Mouse (Mus musculus) monocyte, adult 59 days (primary cell): ENCODE measurements around the gene Olfr1115. TPM values are rescaled to one million over a fixed set of nuclear protein-coding genes. Genes with fewer than 3 reads are reported as not detected.

ENCODE experiments used
- total RNA-seq, 2 experiments: library from RNA; stranded (reverse); gene quantifications; one replicate each; pipeline ENCODE4 v1.2.4; 2023

Gene Olfr1115
- total RNA-seq: not detected

DNA sequence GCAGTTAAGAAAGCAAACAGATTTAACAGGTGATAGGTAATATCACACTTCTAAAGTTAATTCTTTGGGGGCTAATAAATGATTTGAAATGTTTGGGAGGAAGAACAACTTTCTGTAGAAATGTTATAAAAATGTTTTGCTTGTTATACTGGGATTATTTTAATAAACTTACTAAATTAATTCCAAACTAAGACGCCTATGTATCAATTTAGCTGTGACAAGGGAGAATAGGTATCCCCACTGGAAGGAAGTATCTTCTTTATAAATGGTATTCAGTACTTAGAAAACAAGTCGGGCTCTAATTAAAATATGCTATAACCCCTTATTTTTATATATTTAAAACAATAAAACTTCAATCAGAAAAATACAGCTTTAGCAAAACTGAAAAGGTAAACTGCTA is at the start of gene Olfr1115:
TSS of gene Olfr1115 (plus strand) at position 301 of the 400 bp plus-strand sequence.

DNA sequence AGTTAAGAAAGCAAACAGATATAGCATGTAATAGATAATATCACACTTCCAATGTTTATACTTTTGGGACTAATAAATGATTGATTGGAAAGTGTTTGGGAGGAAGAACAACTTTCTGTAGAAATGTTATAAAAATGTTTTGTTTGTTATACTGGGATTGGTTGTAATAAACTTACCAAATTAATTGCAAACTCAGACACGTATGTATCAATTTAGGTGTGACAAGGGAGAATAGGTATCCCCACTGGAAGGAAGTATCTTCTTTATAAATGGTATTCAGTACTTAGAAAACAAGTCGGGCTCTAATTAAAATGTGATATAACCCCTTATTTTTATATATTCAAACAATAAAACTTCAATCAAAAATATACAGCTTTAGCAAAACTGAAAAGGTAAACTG is 39.1 kb upstream of the Olfr1115 start, which contains the start of gene Olfr1113:
TSS of gene Olfr1113 (plus strand) at position 301 of the 400 bp plus-strand sequence.

DNA sequence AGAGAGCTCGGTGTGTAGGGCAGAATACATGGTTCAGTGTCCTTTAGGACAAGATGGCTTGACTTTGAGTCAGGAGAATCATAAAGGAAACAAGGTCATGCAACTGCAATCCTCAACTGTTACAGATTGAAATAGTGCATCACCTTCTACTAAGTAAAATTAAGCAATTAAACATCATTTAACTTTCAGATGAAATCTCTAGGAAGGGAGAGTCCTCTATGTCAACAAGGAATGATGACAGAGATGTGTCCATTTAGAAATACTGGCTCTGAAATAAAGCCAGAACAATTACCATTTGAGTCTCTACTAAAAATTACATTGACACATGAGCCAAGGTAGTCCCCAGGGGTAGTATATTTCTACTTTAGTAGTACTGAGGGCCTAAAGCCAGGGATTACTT is 19.4 kb downstream of the Olfr1115 start, which contains the start of gene Olfr1116:
TSS of gene Olfr1116 (plus strand) at position 301 of the 400 bp plus-strand sequence.

Other genes starting within 250 kb of the Olfr1115 start
- gene Olfr1102, start 249.6 kb upstream of the Olfr1115 start, total RNA-seq: not detected
- gene Olfr1104, start 220.9 kb upstream of the Olfr1115 start, total RNA-seq: not detected
- not detected for gene Olfr1105, start 211.5 kb upstream of the Olfr1115 start, total RNA-seq
- gene Olfr1106, start 195.7 kb upstream of the Olfr1115 start, total RNA-seq: not detected
- not detected for gene Olfr1107, start 172.2 kb upstream of the Olfr1115 start, total RNA-seq
- not detected for gene Olfr1109, start 152.0 kb upstream of the Olfr1115 start, total RNA-seq
- gene Olfr259, start 133.4 kb upstream of the Olfr1115 start, total RNA-seq: not detected
- not detected for gene Olfr1110, start 107.7 kb upstream of the Olfr1115 start, total RNA-seq
- not detected for gene Olfr1111, start 95.4 kb upstream of the Olfr1115 start, total RNA-seq
- not detected for gene Olfr1112, start 60.2 kb upstream of the Olfr1115 start, total RNA-seq
- gene Olfr1113, start 39.0 kb upstream of the Olfr1115 start, total RNA-seq: not detected
- gene Olfr1116, start 19.5 kb downstream of the Olfr1115 start, total RNA-seq: not detected
- not detected for gene Olfr1118, start 59.6 kb downstream of the Olfr1115 start, total RNA-seq
- gene Olfr1120, start 106.8 kb downstream of the Olfr1115 start, total RNA-seq: not detected
- gene Olfr1121, start 121.9 kb downstream of the Olfr1115 start, total RNA-seq: not detected
- under 1 TPM in 1 of 2 experiments, not detected in 1; 0.29 TPM for gene Olfr1122, start 137.8 kb downstream of the Olfr1115 start, total RNA-seq
- not detected for gene Olfr1123, start 168.6 kb downstream of the Olfr1115 start, total RNA-seq
- not detected for gene Olfr1124, start 182.3 kb downstream of the Olfr1115 start, total RNA-seq
- not detected for gene Olfr1126, start 205.9 kb downstream of the Olfr1115 start, total RNA-seq
- not detected for gene Pramel7, start 249.1 kb downstream of the Olfr1115 start, total RNA-seq